Mouse (Mus musculus) brain, embryonic 14.5 days (tissue): ENCODE measurements at regions not wholly inside any gene's neighbourhood (a gene's known extent, or its start where the extent isn't known, plus 50 kb on each side); places are given as distances from the start of the nearest gene placed in this dataset.

Source experiments
- CTCF ChIP-seq: fragments of 200-500 bp; IDR thresholded peaks from 2 replicates; pipeline ENCODE4 v1.5.1; 2012; ENCODE audit warnings: inconsistent platforms, mild to moderate bottlenecking, moderate library complexity, borderline replicate concordance; ENCODE audit not compliant: insufficient read depth, insufficient read length; ENCODE audit errors: extremely low read depth
- POLR2A ChIP-seq: fragments of 200-500 bp; IDR thresholded peaks from 2 replicates; pipeline ENCODE4 v1.6.1; 2012; ENCODE audit warnings: mild to moderate bottlenecking, inconsistent platforms, borderline replicate concordance; ENCODE audit not compliant: poor library complexity, insufficient read depth, insufficient read length, severe bottlenecking; ENCODE audit errors: extremely low read depth

- no peak for TF ChIP-seq CTCF
- TF ChIP-seq POLR2A: no peak
Observed at GRCm38 (mm10) chr13:85036830-85037229, 152.4 kb upstream of the Ccnh start.
